Mouse (Mus musculus) CD4-positive, CD25-positive, alpha-beta regulatory T cell (primary cell): Measurements from ENCODE around the gene Myl10. TPM values are rescaled to one million over a fixed set of nuclear protein-coding genes. Genes with fewer than 3 reads are reported as not detected.

ENCODE experiments used
- polyA plus RNA-seq: library from polyadenylated mRNA; unstranded; fragments of 100-300 nt; shearing (Covaris generic); gene quantifications from one replicate; pipeline ENCODE4 v1.2.1, GENCODE M21; 2017

The Myl10 gene
- polyA plus RNA-seq: 1.7 TPM

GRCm38 (mm10) chr5:136692784-136693183, at the start of gene Myl10:
Gene Myl10, plus strand, starts transcription at chr5:136693146.

Other genes starting within 250 kb of the Myl10 start
- 69.2 TPM for gene Cux1, start 125.7 kb upstream of the Myl10 start, polyA plus RNA-seq
- 0.48 TPM for gene Col26a1, start 190.1 kb downstream of the Myl10 start, polyA plus RNA-seq
- 7.8 TPM for gene Ift22, start 215.0 kb downstream of the Myl10 start, polyA plus RNA-seq